ENCODE assay signal across 8 mouse cellular contexts in the genomic region with DNA sequence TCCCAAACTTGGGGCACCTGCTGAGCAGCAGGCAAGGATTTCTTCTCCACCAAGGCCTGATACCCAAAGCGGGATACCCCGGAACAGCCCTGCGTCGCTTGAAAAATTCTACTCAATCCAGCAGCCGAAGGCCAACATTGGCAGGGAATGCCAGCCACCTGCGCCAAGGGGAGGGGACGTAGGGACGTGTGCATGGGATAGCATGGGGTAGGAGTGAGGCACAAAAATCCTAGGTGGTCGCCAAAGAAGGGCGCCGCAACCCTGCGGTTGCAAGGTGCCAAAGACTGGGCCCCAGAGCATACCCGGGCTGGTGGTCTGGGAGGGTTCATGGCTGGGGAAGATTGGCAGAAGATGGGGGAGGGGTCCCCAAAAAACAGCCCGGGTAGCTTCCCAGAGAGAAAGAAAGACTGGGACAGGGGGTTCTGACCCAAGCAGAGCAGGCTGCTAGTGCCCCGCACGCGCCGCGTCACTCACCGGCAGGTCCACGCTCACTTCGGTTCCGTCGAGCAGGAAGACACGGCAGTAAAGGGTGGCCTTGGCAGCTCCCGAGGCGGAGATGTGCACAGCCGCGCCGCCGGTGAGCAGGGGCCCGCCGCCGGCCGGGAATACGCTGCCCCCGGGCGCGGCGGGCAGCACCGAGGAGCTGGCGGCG. TPM values are rescaled to one million over a fixed set of nuclear protein-coding genes. Genes with fewer than 3 reads are reported as not detected.
DNase-seq lines count a peak whose midpoint lies in the region; ATAC-seq lines count a peak whose summit lies in the region.

No protein-coding gene starts in this region.

- peak overlapping the region; percentile 72 for H3K4me3 ChIP-seq in kidney, embryonic 15.5 days (replicated peaks)
- H3K4me3 ChIP-seq in hindbrain, embryonic 14.5 days (replicated peaks; ENCODE audit: low read length), result peak overlapping the region; percentile 66
- peak overlapping the region; percentile 67 for H3K4me3 ChIP-seq in midbrain, embryonic 11.5 days (ENCODE audit: low read depth, low read length)

- H3K9me3 ChIP-seq in kidney, embryonic 15.5 days (replicated peaks), result no peaks in the 10 kb centered on the region
- H3K9me3 ChIP-seq in hindbrain, embryonic 14.5 days (ENCODE audit: control insufficient read depth, low read length), result no peaks in the 10 kb centered on the region
- no peaks in the 10 kb centered on the region for H3K9me3 ChIP-seq in midbrain, embryonic 11.5 days (ENCODE audit: control insufficient read depth, low read length)

- peaks cover 59% of the 10 kb centered on the region for H3K27me3 ChIP-seq in kidney, embryonic 15.5 days
- H3K27me3 ChIP-seq in hindbrain, embryonic 14.5 days (ENCODE audit: control insufficient read depth, insufficient read depth, low read length), result peaks cover 17% of the 10 kb centered on the region; the same call in 1 of the 2 replicates
- H3K27me3 ChIP-seq in midbrain, embryonic 11.5 days (ENCODE audit: control insufficient read depth, insufficient read depth, low read length), result peaks cover 28% of the 10 kb centered on the region

- peak overlapping the region; percentile 95 for H3K4me2 ChIP-seq in kidney, embryonic 15.5 days
- H3K4me2 ChIP-seq in hindbrain, embryonic 14.5 days (replicated peaks), result peak overlapping the region; percentile 82
- peak overlapping the region; percentile 90 for H3K4me2 ChIP-seq in midbrain, embryonic 11.5 days

- peak overlapping the region; percentile 59 for H3K9ac ChIP-seq in kidney, embryonic 15.5 days
- peak overlapping the region; percentile 81 for H3K9ac ChIP-seq in hindbrain, embryonic 14.5 days
- H3K9ac ChIP-seq in midbrain, embryonic 11.5 days (ENCODE audit: low read length), result peak overlapping the region; percentile 71

- no peak for DNase-seq in kidney, postnatal 36 days
- DNase-seq in R1 (ENCODE audit: low read depth, low spot score), result peak; percentile 49
- DNase-seq in embryo, embryonic 9.5 days (ENCODE audit: extremely low spot score), result peak; percentile 38
- no peak for DNase-seq in hindbrain, embryonic 14.5 days (ENCODE audit: low spot score)
- peak; percentile 94 for DNase-seq in midbrain, embryonic 11.5 days (ENCODE audit: low spot score, missing footprints)
- peak; percentile 24 for DNase-seq in thymus, postnatal 25 days
- no peak for DNase-seq in ovary, postnatal 36 days (ENCODE audit: low spot score)

- no peaks in the 10 kb centered on the region for H3K36me3 ChIP-seq in kidney, embryonic 15.5 days
- no peaks in the 10 kb centered on the region for H3K36me3 ChIP-seq in hindbrain, embryonic 14.5 days (replicated peaks; ENCODE audit: control insufficient read depth, insufficient read depth)
- no peaks in the 10 kb centered on the region for H3K36me3 ChIP-seq in midbrain, embryonic 11.5 days (ENCODE audit: control insufficient read depth, insufficient read depth, low read length)

- H3K27ac ChIP-seq in kidney, embryonic 15.5 days, result no peak overlapping the region
- H3K27ac ChIP-seq in hindbrain, embryonic 14.5 days, result peak overlapping the region; percentile 71; the same call in 1 of the 2 replicates
- H3K27ac ChIP-seq in midbrain, embryonic 11.5 days (ENCODE audit: low read depth, low read length), result no peak overlapping the region

- ATAC-seq in kidney, embryonic 15.5 days (replicated peaks; ENCODE audit: low FRiP score), result peak; percentile 20
- ATAC-seq in hindbrain, embryonic 14.5 days (ENCODE audit: low FRiP score), result peak; percentile 41
- ATAC-seq in midbrain, embryonic 11.5 days (ENCODE audit: low FRiP score), result peak; percentile 41; the same call in 1 of the 2 replicates

- peaks cover 53% of the 10 kb centered on the region for H3K4me1 ChIP-seq in kidney, embryonic 15.5 days
- H3K4me1 ChIP-seq in hindbrain, embryonic 14.5 days (replicated peaks; ENCODE audit: control insufficient read depth, insufficient read depth, low read length), result peaks cover 24% of the 10 kb centered on the region
- H3K4me1 ChIP-seq in midbrain, embryonic 11.5 days (ENCODE audit: control insufficient read depth, insufficient read depth, low read length), result peaks cover 15% of the 10 kb centered on the region

- under 1% methylated on average over 43 of the region's 43 CpGs for WGBS in kidney, embryonic 15.5 days
- WGBS in hindbrain, embryonic 14.5 days, result 1% methylated on average over 38 of the region's 43 CpGs
- WGBS in midbrain, embryonic 11.5 days, result under 1% methylated on average over 39 of the region's 43 CpGs

RNA-seq across cellular contexts. Expression of gene Epb41l4b, which starts 0.7 kb away (rescaled TPM):
- polyA plus RNA-seq in kidney, embryonic 15.5 days (2015; fragmentation: Nextera tagmentation; extraction: Ambion mirVana), result 2.2 and 2.9 TPM in 2 replicates
- polyA plus RNA-seq in hindbrain, embryonic 14.5 days (2014; fragmentation: Nextera tagmentation; extraction: Ambion mirVana), result 3.8 and 4.2 TPM in 2 replicates
- 0.51 and 0.70 TPM in 2 replicates for polyA plus RNA-seq in midbrain, embryonic 11.5 days (2014; fragmentation: Nextera tagmentation; extraction: Ambion mirVana)

Comparison
In these comparisons a context has a peak if more than half of its experiments do, and no peak if none do; other contexts are left out.
1. DNase-seq: peak in R1 (single experiment), embryo, embryonic 9.5 days (single experiment), midbrain, embryonic 11.5 days (single experiment) and thymus, postnatal 25 days (single experiment); none in kidney, postnatal 36 days (0 of 2), hindbrain, embryonic 14.5 days (single experiment) and ovary, postnatal 36 days (single experiment).
2. Peak in every context shown above with its lines, with median percentiles within 50 percentile points of each other: ATAC-seq, H3K4me2 ChIP-seq, H3K4me3 ChIP-seq and H3K9ac ChIP-seq.